Mouse (Mus musculus) stomach, embryonic 15.5 days (tissue): ENCODE data around the gene Ppp2r5b. TPM values are rescaled to one million over a fixed set of nuclear protein-coding genes. Genes with fewer than 3 reads are reported as not detected.

Experiments
- microRNA counts: library from miRNA; unstranded; fragments of <30 nt; microRNA quantifications from one replicate; lab custom pipeline; 2016
- microRNA-seq: library from miRNA; unstranded; fragments of <30 nt; microRNA quantifications from one replicate; pipeline ENCODE4, GENCODE M21; 2016
- polyA plus RNA-seq: library from polyadenylated mRNA; unstranded; fragments of >200 nt; fragmentation: Nextera tagmentation; extraction: Ambion mirVana; gene quantifications from 2 replicates; pipeline ENCODE4 v1.2.1, GENCODE M21; 2015

The Ppp2r5b gene
- polyA plus RNA-seq, 1 experiment from 2014 or later, result 20.5 TPM

MicroRNAs within 50 kb of the gene (microRNA counts, 519-probe panel; counts per million panel counts)
- 3,220 counts per million, percentile 82 among the panel's probes with 10 or more counts for microRNA mmu-miR-192 (lab: Ali Mortazavi, UCI)

Small RNA genes within 50 kb of the gene (microRNA-seq; reads per million reads assigned to microRNA genes)
- gene Mir192, result 1,948 reads per million, percentile 81 among the genes with 10 or more reads in this experiment
- gene Mir194-2, result 876 reads per million, percentile 74 among the genes with 10 or more reads in this experiment

Other genes starting within 250 kb of the Ppp2r5b start
- gene Slc22a20, start 249.7 kb downstream of the Ppp2r5b start, polyA plus RNA-seq, result not detected in 2 replicates
- gene Capn1, start 220.0 kb downstream of the Ppp2r5b start, polyA plus RNA-seq, result 15.2 and 16.4 TPM in 2 replicates
- 26.7 and 31.7 TPM in 2 replicates for gene Syvn1, start 189.3 kb downstream of the Ppp2r5b start, polyA plus RNA-seq
- 68.0 and 70.4 TPM in 2 replicates for gene Mrpl49, start 178.1 kb downstream of the Ppp2r5b start, polyA plus RNA-seq
- 625 and 772 TPM in 2 replicates for gene Fau, start 178.0 kb downstream of the Ppp2r5b start, polyA plus RNA-seq
- 34.6 and 36.6 TPM in 2 replicates for gene Znhit2, start 174.7 kb downstream of the Ppp2r5b start, polyA plus RNA-seq
- gene Tm7sf2, start 167.5 kb downstream of the Ppp2r5b start, polyA plus RNA-seq, result 27.7 and 30.0 TPM in 2 replicates
- 69.1 and 70.0 TPM in 2 replicates for gene Vps51, start 158.6 kb downstream of the Ppp2r5b start, polyA plus RNA-seq
- not detected in 2 replicates for gene Tmem262, start 155.8 kb downstream of the Ppp2r5b start, polyA plus RNA-seq
- gene Gm28374, start 153.6 kb downstream of the Ppp2r5b start, polyA plus RNA-seq, result 2.0 and 2.3 TPM in 2 replicates
- gene Zfpl1, start 150.9 kb downstream of the Ppp2r5b start, polyA plus RNA-seq, result 61.5 and 69.8 TPM in 2 replicates
- 29.9 and 32.7 TPM in 2 replicates for gene Cdca5, start 150.9 kb downstream of the Ppp2r5b start, polyA plus RNA-seq
- 0.28 TPM in 1 of 2 replicates, not detected in the other for gene AC131692.1, start 141.5 kb downstream of the Ppp2r5b start, polyA plus RNA-seq
- 3.0 and 5.9 TPM in 2 replicates for gene Naaladl1, start 130.1 kb downstream of the Ppp2r5b start, polyA plus RNA-seq
- gene Sac3d1, start 117.2 kb downstream of the Ppp2r5b start, polyA plus RNA-seq, result 40.7 and 46.1 TPM in 2 replicates
- gene Snx15, start 107.6 kb downstream of the Ppp2r5b start, polyA plus RNA-seq, result 29.2 and 29.9 TPM in 2 replicates
- gene Batf2, start 94.9 kb downstream of the Ppp2r5b start, polyA plus RNA-seq, result 0.34 and 0.55 TPM in 2 replicates
- gene Arl2, start 94.3 kb downstream of the Ppp2r5b start, polyA plus RNA-seq, result 101 and 102 TPM in 2 replicates
- not detected in 2 replicates for gene Majin, start 51.5 kb downstream of the Ppp2r5b start, polyA plus RNA-seq
- gene Gpha2, start 9.5 kb downstream of the Ppp2r5b start, polyA plus RNA-seq, result 0.62 TPM in 2 replicates
- gene Atg2a, start 5.8 kb upstream of the Ppp2r5b start, polyA plus RNA-seq, result 7.6 and 10.6 TPM in 2 replicates
- gene Ehd1, start 40.9 kb upstream of the Ppp2r5b start, polyA plus RNA-seq, result 67.3 and 73.4 TPM in 2 replicates
- 1.3 and 1.5 TPM in 2 replicates for gene Cdc42bpg, start 70.6 kb upstream of the Ppp2r5b start, polyA plus RNA-seq
- 70.2 and 74.3 TPM in 2 replicates for gene Men1, start 99.1 kb upstream of the Ppp2r5b start, polyA plus RNA-seq
- gene Map4k2, start 105.3 kb upstream of the Ppp2r5b start, polyA plus RNA-seq, result 11.4 and 13.8 TPM in 2 replicates
- 104 and 127 TPM in 2 replicates for gene Sf1, start 127.8 kb upstream of the Ppp2r5b start, polyA plus RNA-seq
- 10.3 and 12.8 TPM in 2 replicates for gene Pygm, start 148.5 kb upstream of the Ppp2r5b start, polyA plus RNA-seq
- 55.8 and 57.6 TPM in 2 replicates for gene Rasgrp2, start 163.5 kb upstream of the Ppp2r5b start, polyA plus RNA-seq
- gene Nrxn2, start 182.9 kb upstream of the Ppp2r5b start, polyA plus RNA-seq, result 1.4 and 2.7 TPM in 2 replicates